Mouse (Mus musculus) CH12.LX (cell line): ENCODE measurements around the gene Lrrc75a.

Experiments
- CTCF ChIP-seq, 2 experiments: IDR thresholded peaks in 1 of 2; conservative IDR thresholded peaks in 1 of 2; 2 replicates each; pipeline ENCODE4 v1.5.1; 2011 to 2012; ENCODE audit warnings: low read depth in 2 of 2, low read length in 2 of 2, improper control_type of control experiment in 1 of 2, inconsistent platforms in 1 of 2, mild to moderate bottlenecking in 1 of 2, moderate library complexity in 1 of 2
- E2F4 ChIP-seq: IDR thresholded peaks from 2 replicates; pipeline ENCODE4 v1.6.1; 2011; ENCODE audit warnings: low read depth, low read length, improper control_type of control experiment; ENCODE audit not compliant: insufficient replicate concordance
- GABPA ChIP-seq: IDR thresholded peaks from 2 replicates; pipeline ENCODE4 v1.6.1; 2012; ENCODE audit warnings: low read depth, low read length, improper control_type of control experiment, inconsistent platforms; ENCODE audit not compliant: insufficient replicate concordance
- JUN ChIP-seq: IDR thresholded peaks from 2 replicates; pipeline ENCODE4 v1.6.1; 2011; ENCODE audit warnings: low read depth, mild to moderate bottlenecking, low read length, improper control_type of control experiment, moderate library complexity; ENCODE audit not compliant: insufficient read depth
- MAFK ChIP-seq: IDR thresholded peaks from 2 replicates; pipeline ENCODE4 v1.6.1; 2011; ENCODE audit warnings: low read length, improper control_type of control experiment; ENCODE audit not compliant: insufficient replicate concordance
- POLR2A ChIP-seq: IDR thresholded peaks from 2 replicates; pipeline ENCODE4 v1.6.1; 2011; ENCODE audit warnings: low read depth, mild to moderate bottlenecking, improper control_type of control experiment, low read length
- POLR2AphosphoS2 ChIP-seq: IDR thresholded peaks from 2 replicates; pipeline ENCODE4 v1.6.1; 2011; ENCODE audit warnings: low read depth, low read length, improper control_type of control experiment

GRCm38 (mm10) chr11:62660885-62661284 is 12.6 kb upstream of the Lrrc75a start:
- TF ChIP-seq POLR2A, result no peak
- no peak for TF ChIP-seq CTCF (conservative IDR thresholded peaks at IDR 0.05 in 1 of 2, IDR thresholded peaks at IDR 0.05 in 1 of 2; ENCODE audit: low read depth in 2 of 2, low read length in 2 of 2)
- no peak for TF ChIP-seq JUN
- no peak for TF ChIP-seq E2F4
- no peak for TF ChIP-seq POLR2AphosphoS2
- TF ChIP-seq MAFK, result no peak
- TF ChIP-seq GABPA, result no peak
